Mouse (Mus musculus): ENCODE data around the gene Kcnh3. TPM values are rescaled to one million over a fixed set of nuclear protein-coding genes. Genes with fewer than 3 reads are reported as not detected.
A peak's percentile ranks its signal among the peaks of the same experiment; 100 is the strongest.
"Not testable (repeated sequence)": the region's sequence is repeated elsewhere in the genome, so short reads cannot be mapped to it uniquely, and the experiment has no call there.

Kcnh3 gene
- polyA plus RNA-seq, 1 experiment from 2014 or later: 0.07 TPM

- H3K27ac ChIP-seq (replicated peaks; ENCODE audit: low read depth, low read length); H3K4me3 ChIP-seq (ENCODE audit: low read depth, low read length); H3K9me3 ChIP-seq (ENCODE audit: control insufficient read depth, low read length); H3K27me3 ChIP-seq (ENCODE audit: control insufficient read depth, insufficient read depth, low read length); H3K4me1 ChIP-seq (ENCODE audit: control insufficient read depth, insufficient read depth, low read length); ATAC-seq (ENCODE audit: insufficient number of reproducible peaks, low FRiP score, low TSS enrichment, low read depth); H3K9ac ChIP-seq (ENCODE audit: low read length); H3K4me2 ChIP-seq (ENCODE audit: low read depth, severe bottlenecking); DNase-seq (ENCODE audit: low spot score): not testable (repeated sequence)
- WGBS: 89% methylated on average over 6 of the region's 6 CpGs
- H3K36me3 ChIP-seq (ENCODE audit: control insufficient read depth, insufficient read depth, low read length): peaks cover 11% of the 10 kb centered on the region; the same call in 1 of the 2 replicates
These were observed 22.1 kb downstream of the Kcnh3 start for GRCm38 (mm10) chr15:99246736-99247135.

GRCm38 (mm10) chr15:99248972-99249371 lies 24.3 kb downstream of the Kcnh3 start:
- Histone ChIP-seq H3K27me3 (ENCODE audit: control insufficient read depth, insufficient read depth, low read length) (no peaks in the 10 kb centered on the region), H3K4me3 (ENCODE audit: low read depth, low read length) (no peak overlapping the region), H3K9me3 (ENCODE audit: control insufficient read depth, low read length) (no peaks in the 10 kb centered on the region), H3K36me3 (ENCODE audit: control insufficient read depth, insufficient read depth, low read length) (peaks cover 8% of the 10 kb centered on the region; the same call in 1 of the 2 replicates), H3K27ac (replicated peaks; ENCODE audit: low read depth, low read length) (no peak overlapping the region), H3K4me1 (ENCODE audit: control insufficient read depth, insufficient read depth, low read length) (0 out of 2 replicates have a peak, but pooled peaks cover 3% of the 10 kb centered on the region), H3K9ac (ENCODE audit: low read length) (no peak overlapping the region), H3K4me2 (ENCODE audit: low read depth, severe bottlenecking) (no peak overlapping the region)
- no peak for DNase-seq (ENCODE audit: low spot score)
- ATAC-seq (ENCODE audit: insufficient number of reproducible peaks, low FRiP score, low TSS enrichment, low read depth): no peak
- WGBS: 87% methylated on average over 9 of the region's 9 CpGs

GRCm38 (mm10) chr15:99249938-99250337 lies 25.3 kb downstream of the Kcnh3 start:
- WGBS: 95% methylated on average over 11 of the region's 11 CpGs
- Histone ChIP-seq H3K4me2 (ENCODE audit: low read depth, severe bottlenecking) (no peak overlapping the region), H3K9ac (ENCODE audit: low read length) (no peak overlapping the region), H3K27me3 (ENCODE audit: control insufficient read depth, insufficient read depth, low read length) (no peaks in the 10 kb centered on the region), H3K9me3 (ENCODE audit: control insufficient read depth, low read length) (no peaks in the 10 kb centered on the region), H3K36me3 (ENCODE audit: control insufficient read depth, insufficient read depth, low read length) (peaks cover 4% of the 10 kb centered on the region; the same call in 1 of the 2 replicates), H3K27ac (replicated peaks; ENCODE audit: low read depth, low read length) (no peak overlapping the region), H3K4me3 (ENCODE audit: low read depth, low read length) (no peak overlapping the region), H3K4me1 (ENCODE audit: control insufficient read depth, insufficient read depth, low read length) (0 out of 2 replicates have a peak, but pooled peaks cover 3% of the 10 kb centered on the region)
- no peak for ATAC-seq (ENCODE audit: insufficient number of reproducible peaks, low FRiP score, low TSS enrichment, low read depth)
- no peak for DNase-seq (ENCODE audit: low spot score)

GRCm38 (mm10) chr15:99251111-99251510 lies 26.4 kb downstream of the Kcnh3 start:
- 2% methylated on average over 14 of the region's 15 CpGs for WGBS
- H3K9me3 ChIP-seq (ENCODE audit: control insufficient read depth, low read length); H3K27ac ChIP-seq (replicated peaks; ENCODE audit: low read depth, low read length); H3K4me1 ChIP-seq (ENCODE audit: control insufficient read depth, insufficient read depth, low read length); ATAC-seq (ENCODE audit: insufficient number of reproducible peaks, low FRiP score, low TSS enrichment, low read depth); H3K27me3 ChIP-seq (ENCODE audit: control insufficient read depth, insufficient read depth, low read length); H3K36me3 ChIP-seq (ENCODE audit: control insufficient read depth, insufficient read depth, low read length): not testable (repeated sequence)
- DNase-seq (ENCODE audit: low spot score): peak; percentile 26
- Histone ChIP-seq H3K4me2 (ENCODE audit: low read depth, severe bottlenecking) (peak overlapping the region; percentile 65), H3K4me3 (ENCODE audit: low read depth, low read length) (peak overlapping the region; percentile 48), H3K9ac (ENCODE audit: low read length) (peak overlapping the region; percentile 53)

GRCm38 (mm10) chr15:99251626-99252380 lies 27.1 kb downstream of the Kcnh3 start, which contains the start of gene Mcrs1:
Gene Mcrs1, minus strand, starts transcription at chr15:99251961.
- peak within 1 kb of the TSS; percentile 48 for H3K4me3 ChIP-seq (ENCODE audit: low read depth, low read length)
- peak; percentile 97 for DNase-seq (ENCODE audit: low spot score)
- peak within 1 kb of the TSS; percentile 94 for H3K27ac ChIP-seq (replicated peaks; ENCODE audit: low read depth, low read length)
- H3K9me3 ChIP-seq (ENCODE audit: control insufficient read depth, low read length): no peaks in the 10 kb centered on the region
- under 1% methylated on average over 52 of the region's 52 CpGs for WGBS
- no peaks in the 10 kb centered on the region for H3K27me3 ChIP-seq (ENCODE audit: control insufficient read depth, insufficient read depth, low read length)
- peak within 1 kb of the TSS; percentile 85 for H3K4me2 ChIP-seq (ENCODE audit: low read depth, severe bottlenecking)
- peak within 1 kb of the TSS; percentile 59 for H3K9ac ChIP-seq (ENCODE audit: low read length)
- H3K4me1 ChIP-seq (ENCODE audit: control insufficient read depth, insufficient read depth, low read length): 0 out of 2 replicates have a peak, but pooled peaks cover 3% of the 10 kb centered on the region
- peak; percentile 91 for ATAC-seq (ENCODE audit: insufficient number of reproducible peaks, low FRiP score, low TSS enrichment, low read depth)
- no peaks in the 10 kb centered on the region for H3K36me3 ChIP-seq (ENCODE audit: control insufficient read depth, insufficient read depth, low read length)

- Histone ChIP-seq H3K9ac (ENCODE audit: low read length) (peak overlapping the region; percentile 59), H3K4me1 (ENCODE audit: control insufficient read depth, insufficient read depth, low read length) (0 out of 2 replicates have a peak, but pooled peaks cover 3% of the 10 kb centered on the region), H3K4me2 (ENCODE audit: low read depth, severe bottlenecking) (peak overlapping the region; percentile 85), H3K4me3 (ENCODE audit: low read depth, low read length) (peak overlapping the region; percentile 48), H3K27me3 (ENCODE audit: control insufficient read depth, insufficient read depth, low read length) (no peaks in the 10 kb centered on the region), H3K36me3 (ENCODE audit: control insufficient read depth, insufficient read depth, low read length) (no peaks in the 10 kb centered on the region), H3K9me3 (ENCODE audit: control insufficient read depth, low read length) (no peaks in the 10 kb centered on the region), H3K27ac (replicated peaks; ENCODE audit: low read depth, low read length) (peak overlapping the region; percentile 94)
- DNase-seq (ENCODE audit: low spot score): no peak
- 3% methylated on average over 22 of the region's 22 CpGs for WGBS
- no peak for ATAC-seq (ENCODE audit: insufficient number of reproducible peaks, low FRiP score, low TSS enrichment, low read depth)
These were observed 27.9 kb downstream of the Kcnh3 start for GRCm38 (mm10) chr15:99252381-99253174.

GRCm38 (mm10) chr15:99253175-99253479 lies 28.5 kb downstream of the Kcnh3 start:
- H3K27ac ChIP-seq (replicated peaks; ENCODE audit: low read depth, low read length); H3K27me3 ChIP-seq (ENCODE audit: control insufficient read depth, insufficient read depth, low read length); H3K9me3 ChIP-seq (ENCODE audit: control insufficient read depth, low read length); H3K9ac ChIP-seq (ENCODE audit: low read length); H3K4me1 ChIP-seq (ENCODE audit: control insufficient read depth, insufficient read depth, low read length); DNase-seq (ENCODE audit: low spot score); H3K4me3 ChIP-seq (ENCODE audit: low read depth, low read length); ATAC-seq (ENCODE audit: insufficient number of reproducible peaks, low FRiP score, low TSS enrichment, low read depth); H3K36me3 ChIP-seq (ENCODE audit: control insufficient read depth, insufficient read depth, low read length): not testable (repeated sequence)
- peak overlapping the region; percentile 85; the same call in 1 of the 2 replicates for H3K4me2 ChIP-seq (ENCODE audit: low read depth, severe bottlenecking)
- 53% methylated on average over 2 of the region's 2 CpGs for WGBS

- WGBS: 91% methylated on average over 6 of the region's 6 CpGs
- H3K4me2 ChIP-seq (ENCODE audit: low read depth, severe bottlenecking): no peak overlapping the region
- H3K4me1 ChIP-seq (ENCODE audit: control insufficient read depth, insufficient read depth, low read length): 0 out of 2 replicates have a peak, but pooled peaks cover 3% of the 10 kb centered on the region
- no peak overlapping the region for H3K4me3 ChIP-seq (ENCODE audit: low read depth, low read length)
- no peak overlapping the region for H3K9ac ChIP-seq (ENCODE audit: low read length)
- H3K36me3 ChIP-seq (ENCODE audit: control insufficient read depth, insufficient read depth, low read length): no peaks in the 10 kb centered on the region
- H3K27ac ChIP-seq (replicated peaks; ENCODE audit: low read depth, low read length): no peak overlapping the region
- no peaks in the 10 kb centered on the region for H3K27me3 ChIP-seq (ENCODE audit: control insufficient read depth, insufficient read depth, low read length)
- DNase-seq (ENCODE audit: low spot score) (no peak), ATAC-seq (ENCODE audit: insufficient number of reproducible peaks, low FRiP score, low TSS enrichment, low read depth) (no peak)
- no peaks in the 10 kb centered on the region for H3K9me3 ChIP-seq (ENCODE audit: control insufficient read depth, low read length)
These were observed 29.1 kb downstream of the Kcnh3 start for GRCm38 (mm10) chr15:99253772-99254171.
